Mouse (Mus musculus): Measurements from ENCODE around the gene Atp2a3. TPM values are rescaled to one million over a fixed set of nuclear protein-coding genes. Genes with fewer than 3 reads are reported as not detected.

The Atp2a3 gene
- polyA plus RNA-seq, 1 experiment: 0.54 TPM

DNA sequence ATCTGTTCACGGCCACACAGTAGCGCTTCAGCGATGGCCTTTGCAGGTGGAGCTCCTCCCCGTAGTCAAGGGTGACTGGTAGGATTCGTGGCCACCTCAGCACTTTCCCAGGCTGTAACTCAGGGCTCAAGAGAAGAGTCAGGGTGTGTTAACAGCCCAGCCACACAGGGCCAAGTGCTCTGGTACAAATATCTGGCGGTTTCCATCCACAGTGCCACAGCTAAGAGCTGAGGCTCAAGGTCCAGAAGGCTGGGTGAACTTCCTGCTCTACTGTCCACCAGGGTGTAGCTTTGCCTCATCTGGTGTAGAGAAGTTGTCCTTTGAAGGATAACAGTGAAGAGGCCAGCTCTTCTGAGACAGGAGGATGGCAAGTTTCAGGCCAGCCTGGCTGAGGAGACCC is 8.3 kb upstream of the Atp2a3 start:
- Histone ChIP-seq H3K36me3 (ENCODE audit: control insufficient read depth, insufficient read depth) (no peaks in the 10 kb centered on the region), H3K79me2 (ENCODE audit: control insufficient read depth, insufficient read depth) (no peaks in the 10 kb centered on the region), H3K27me3 (ENCODE audit: control insufficient read depth, insufficient read depth, insufficient read length) (no peaks in the 10 kb centered on the region), H3K4me3 (ENCODE audit: insufficient read depth, poor library complexity, severe bottlenecking) (no peak overlapping the region), H3K79me3 (ENCODE audit: low read depth) (no peaks in the 10 kb centered on the region), H3ac (ENCODE audit: control insufficient read depth, insufficient read length, low read depth) (no peak overlapping the region)
- TF ChIP-seq CEBPB (IDR thresholded peaks at IDR 0.05; ENCODE audit: low read depth) (no peak), MAX (IDR thresholded peaks at IDR 0.05) (no peak), USF1 (IDR thresholded peaks at IDR 0.05; ENCODE audit: low read depth) (no peak), CTCF (IDR thresholded peaks at IDR 0.05; ENCODE audit: control insufficient read depth, insufficient read depth, insufficient read length) (no peak), MYOD1 (IDR thresholded peaks at IDR 0.05; ENCODE audit: control insufficient read depth, insufficient read length, low read depth) (no peak), FOSL1 (IDR thresholded peaks at IDR 0.05; ENCODE audit: insufficient read depth, low read length, poor library complexity, severe bottlenecking) (no peak), MYOG (IDR thresholded peaks at IDR 0.05; ENCODE audit: control insufficient read depth, extremely low read depth, insufficient read length) (no peak)

- Histone ChIP-seq H3K27me3 (ENCODE audit: control insufficient read depth, insufficient read depth, insufficient read length) (no peaks in the 10 kb centered on the region), H3K4me3 (ENCODE audit: insufficient read depth, poor library complexity, severe bottlenecking) (no peak overlapping the region), H3K36me3 (ENCODE audit: control insufficient read depth, insufficient read depth) (no peaks in the 10 kb centered on the region), H3K79me3 (ENCODE audit: low read depth) (no peaks in the 10 kb centered on the region), H3ac (ENCODE audit: control insufficient read depth, insufficient read length, low read depth) (no peak overlapping the region), H3K79me2 (ENCODE audit: control insufficient read depth, insufficient read depth) (no peaks in the 10 kb centered on the region)
- no peak for TF ChIP-seq CEBPB (IDR thresholded peaks at IDR 0.05; ENCODE audit: low read depth)
- TF ChIP-seq USF1 (IDR thresholded peaks at IDR 0.05; ENCODE audit: low read depth): no peak
- no peak for TF ChIP-seq MYOD1 (IDR thresholded peaks at IDR 0.05; ENCODE audit: control insufficient read depth, insufficient read length, low read depth)
- no peak for TF ChIP-seq MAX (IDR thresholded peaks at IDR 0.05)
- TF ChIP-seq FOSL1 (IDR thresholded peaks at IDR 0.05; ENCODE audit: insufficient read depth, low read length, poor library complexity, severe bottlenecking): no peak
- TF ChIP-seq MYOG (IDR thresholded peaks at IDR 0.05; ENCODE audit: control insufficient read depth, extremely low read depth, insufficient read length): no peak
- TF ChIP-seq CTCF (IDR thresholded peaks at IDR 0.05; ENCODE audit: control insufficient read depth, insufficient read depth, insufficient read length): no peak
These were observed 7.9 kb upstream of the Atp2a3 start for GRCm38 (mm10) chr11:72953116-72953439.

DNA sequence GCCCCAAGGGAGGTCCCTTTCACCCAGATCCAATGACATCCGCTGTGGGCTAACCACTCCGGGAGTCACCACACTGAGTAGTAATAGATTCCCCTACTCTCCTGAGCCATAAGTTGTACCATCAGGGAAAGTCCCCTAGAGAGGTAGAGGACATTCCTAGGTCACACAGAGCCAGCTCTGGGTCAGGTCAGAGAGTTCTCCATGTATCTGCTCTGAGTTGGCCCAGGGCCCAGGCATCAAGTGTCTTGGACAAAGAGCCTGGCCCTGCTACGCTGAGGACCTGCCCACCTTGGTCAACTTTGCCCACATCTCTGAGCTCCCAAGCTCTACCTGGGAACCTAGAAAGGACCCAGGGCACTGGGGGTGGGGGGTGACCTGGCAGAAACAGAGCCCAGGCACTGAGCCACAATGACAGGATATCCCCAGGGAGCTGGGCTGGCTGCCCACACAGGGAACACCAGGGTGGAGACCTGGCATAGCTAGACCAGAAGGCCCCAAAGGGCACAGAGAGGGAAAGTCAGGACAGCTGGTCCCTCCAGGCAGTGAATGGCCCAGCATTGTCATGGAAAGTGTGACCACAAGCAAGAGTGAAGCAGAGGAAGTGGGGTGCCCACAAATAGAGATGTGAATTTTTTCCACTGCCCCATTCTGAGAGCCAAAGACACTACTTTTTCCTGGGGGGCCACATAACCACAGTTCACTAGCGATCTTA is 7.4 kb upstream of the Atp2a3 start:
- no peaks in the 10 kb centered on the region for H3K36me3 ChIP-seq (ENCODE audit: control insufficient read depth, insufficient read depth)
- H3K4me3 ChIP-seq (ENCODE audit: insufficient read depth, poor library complexity, severe bottlenecking): no peak overlapping the region
- no peaks in the 10 kb centered on the region for H3K79me2 ChIP-seq (ENCODE audit: control insufficient read depth, insufficient read depth)
- no peaks in the 10 kb centered on the region for H3K27me3 ChIP-seq (ENCODE audit: control insufficient read depth, insufficient read depth, insufficient read length)
- TF ChIP-seq USF1 (IDR thresholded peaks at IDR 0.05; ENCODE audit: low read depth): no peak
- TF ChIP-seq CEBPB (IDR thresholded peaks at IDR 0.05; ENCODE audit: low read depth): no peak
- no peak for TF ChIP-seq MYOD1 (IDR thresholded peaks at IDR 0.05; ENCODE audit: control insufficient read depth, insufficient read length, low read depth)
- TF ChIP-seq MYOG (IDR thresholded peaks at IDR 0.05; ENCODE audit: control insufficient read depth, extremely low read depth, insufficient read length): no peak
- no peak for TF ChIP-seq MAX (IDR thresholded peaks at IDR 0.05)
- TF ChIP-seq CTCF (IDR thresholded peaks at IDR 0.05; ENCODE audit: control insufficient read depth, insufficient read depth, insufficient read length): no peak
- no peak for TF ChIP-seq FOSL1 (IDR thresholded peaks at IDR 0.05; ENCODE audit: insufficient read depth, low read length, poor library complexity, severe bottlenecking)
- H3ac ChIP-seq (ENCODE audit: control insufficient read depth, insufficient read length, low read depth): no peak overlapping the region
- no peaks in the 10 kb centered on the region for H3K79me3 ChIP-seq (ENCODE audit: low read depth)

DNA sequence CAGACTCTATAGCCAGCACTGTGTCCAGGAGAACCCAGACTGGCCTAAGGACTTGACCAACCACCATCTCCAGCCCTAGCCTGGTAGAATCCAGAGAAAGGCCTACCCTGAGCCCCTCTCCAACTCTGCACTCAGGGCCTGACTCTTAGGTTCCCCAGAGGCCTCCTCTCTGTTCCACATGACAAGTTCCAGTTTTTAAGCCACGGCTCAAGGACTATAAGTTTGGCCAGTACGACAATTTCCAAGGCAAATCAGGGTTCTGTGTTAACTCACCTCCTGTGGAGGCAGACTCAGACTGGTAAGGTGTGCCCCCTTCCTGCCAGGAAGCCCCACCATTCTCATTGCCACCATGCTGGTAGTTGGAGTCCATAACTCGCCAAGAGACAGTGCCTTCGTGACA is 6.8 kb upstream of the Atp2a3 start:
- H3K36me3 ChIP-seq (ENCODE audit: control insufficient read depth, insufficient read depth): no peaks in the 10 kb centered on the region
- H3ac ChIP-seq (ENCODE audit: control insufficient read depth, insufficient read length, low read depth): no peak overlapping the region
- no peaks in the 10 kb centered on the region for H3K79me3 ChIP-seq (ENCODE audit: low read depth)
- TF ChIP-seq USF1 (IDR thresholded peaks at IDR 0.05; ENCODE audit: low read depth) (no peak), MYOG (IDR thresholded peaks at IDR 0.05; ENCODE audit: control insufficient read depth, extremely low read depth, insufficient read length) (no peak), MAX (IDR thresholded peaks at IDR 0.05) (no peak), CEBPB (IDR thresholded peaks at IDR 0.05; ENCODE audit: low read depth) (no peak), MYOD1 (IDR thresholded peaks at IDR 0.05; ENCODE audit: control insufficient read depth, insufficient read length, low read depth) (no peak), CTCF (IDR thresholded peaks at IDR 0.05; ENCODE audit: control insufficient read depth, insufficient read depth, insufficient read length) (no peak), FOSL1 (IDR thresholded peaks at IDR 0.05; ENCODE audit: insufficient read depth, low read length, poor library complexity, severe bottlenecking) (no peak)
- H3K79me2 ChIP-seq (ENCODE audit: control insufficient read depth, insufficient read depth): no peaks in the 10 kb centered on the region
- no peak overlapping the region for H3K4me3 ChIP-seq (ENCODE audit: insufficient read depth, poor library complexity, severe bottlenecking)
- H3K27me3 ChIP-seq (ENCODE audit: control insufficient read depth, insufficient read depth, insufficient read length): no peaks in the 10 kb centered on the region

- no peaks in the 10 kb centered on the region for H3K79me2 ChIP-seq (ENCODE audit: control insufficient read depth, insufficient read depth)
These were observed 5.5 kb upstream of the Atp2a3 start for GRCm38 (mm10) chr11:72955339-72955974.

More at GRCm38 (mm10) chr11:72955339-72955974, 5.5 kb upstream of the Atp2a3 start:
- Histone ChIP-seq H3K4me3 (ENCODE audit: insufficient read depth, poor library complexity, severe bottlenecking) (no peak overlapping the region), H3K79me3 (ENCODE audit: low read depth) (no peaks in the 10 kb centered on the region), H3ac (ENCODE audit: control insufficient read depth, insufficient read length, low read depth) (no peak overlapping the region), H3K27me3 (ENCODE audit: control insufficient read depth, insufficient read depth, insufficient read length) (peaks cover 3% of the 10 kb centered on the region), H3K36me3 (ENCODE audit: control insufficient read depth, insufficient read depth) (no peaks in the 10 kb centered on the region)
- TF ChIP-seq CTCF (IDR thresholded peaks at IDR 0.05; ENCODE audit: control insufficient read depth, insufficient read depth, insufficient read length): no peak
- no peak for TF ChIP-seq CEBPB (IDR thresholded peaks at IDR 0.05; ENCODE audit: low read depth)
- TF ChIP-seq MYOD1 (IDR thresholded peaks at IDR 0.05; ENCODE audit: control insufficient read depth, insufficient read length, low read depth): no peak
- TF ChIP-seq FOSL1 (IDR thresholded peaks at IDR 0.05; ENCODE audit: insufficient read depth, low read length, poor library complexity, severe bottlenecking): no peak
- no peak for TF ChIP-seq MAX (IDR thresholded peaks at IDR 0.05)
- no peak for TF ChIP-seq MYOG (IDR thresholded peaks at IDR 0.05; ENCODE audit: control insufficient read depth, extremely low read depth, insufficient read length)
- no peak for TF ChIP-seq USF1 (IDR thresholded peaks at IDR 0.05; ENCODE audit: low read depth)
